Mouse (Mus musculus): ENCODE data around the gene Cd109.

GRCm38 (mm10) chr9:78720888-78721798 lies 105.8 kb downstream of the Cd109 start:
- TF ChIP-seq CTCF (IDR thresholded peaks at IDR 0.05; ENCODE audit: borderline replicate concordance, extremely low read depth, insufficient read depth, insufficient read length) (no peak), POLR2A (IDR thresholded peaks at IDR 0.05; ENCODE audit: borderline replicate concordance, extremely low read depth, insufficient read depth, insufficient read length, poor library complexity, severe bottlenecking) (no peak)

Measured in brain, embryonic 14.5 days (tissue).